Comparison of ENCODE assay signal across 16 mouse cellular contexts in genomic region chr3:29890286-29890685, GRCm38 (mm10).
"Had no signal": no experiment of that assay in that cellular context is flagged by ENCODE, and none has a peak within 500 bp of the region (broad histone marks: within the 10 kb centered on the region; RNA-seq: fewer than 3 reads in every experiment).

No protein-coding gene starts in this region.

- DNase-seq: liver, postnatal 0 days; lung, adult 2 months; right cerebral cortex, postnatal 14 days; thymus, adult 2 months; thymus, postnatal 25 days; thymus, postnatal 4 days had no signal

- H3K4me3 ChIP-seq: lung, embryonic 15.5 days; megakaryocyte, embryonic 14.5 days; midbrain, embryonic 10.5 days; midbrain, embryonic 12.5 days; neural tube, embryonic 12.5 days; stomach, embryonic 15.5 days had no signal

- H3K9ac ChIP-seq: liver, postnatal 0 days; lung, embryonic 15.5 days; midbrain, embryonic 12.5 days; neural tube, embryonic 12.5 days; stomach, embryonic 15.5 days had no signal

- H3K4me1 ChIP-seq: lung, embryonic 15.5 days; megakaryocyte, embryonic 14.5 days; midbrain, embryonic 12.5 days; neural tube, embryonic 12.5 days; stomach, embryonic 15.5 days had no signal

- H3K36me3 ChIP-seq: lung, embryonic 15.5 days; midbrain, embryonic 10.5 days; midbrain, embryonic 12.5 days; neural tube, embryonic 12.5 days; stomach, embryonic 15.5 days had no signal

- H3K27me3 ChIP-seq: lung, embryonic 15.5 days; megakaryocyte, embryonic 14.5 days; midbrain, embryonic 12.5 days; neural tube, embryonic 12.5 days; stomach, embryonic 15.5 days had no signal

- H3K4me2 ChIP-seq: lung, embryonic 15.5 days; midbrain, embryonic 12.5 days; neural tube, embryonic 12.5 days; stomach, embryonic 15.5 days had no signal

- H3K9me3 ChIP-seq: lung, embryonic 15.5 days; megakaryocyte, embryonic 14.5 days; midbrain, embryonic 10.5 days; midbrain, embryonic 12.5 days; neural tube, embryonic 12.5 days; stomach, embryonic 15.5 days had no signal

- ATAC-seq: liver, postnatal 0 days; lung, postnatal 0 days; midbrain, embryonic 16.5 days had no signal

- H3K27ac ChIP-seq: lung, embryonic 15.5 days; macrophage; midbrain, embryonic 10.5 days; midbrain, embryonic 12.5 days; neural tube, embryonic 12.5 days; stomach, embryonic 15.5 days; stomach, postnatal 0 days had no signal
